Mouse (Mus musculus): ENCODE measurements around the gene Erc2.
"Not testable (repeated sequence)": the region's sequence is repeated elsewhere in the genome, so short reads cannot be mapped to it uniquely, and the experiment has no call there.

The Erc2 gene

GRCm38 (mm10) chr14:27832196-27832595 is 210.0 kb downstream of the Erc2 start:
- no peak for DNase-seq (ENCODE audit: low spot score in 2 of 2)

GRCm38 (mm10) chr14:27835351-27835750 is 213.1 kb downstream of the Erc2 start:
- no peak for DNase-seq (ENCODE audit: low spot score in 2 of 2)

GRCm38 (mm10) chr14:27837601-27838105 is 215.4 kb downstream of the Erc2 start:
- no peak for DNase-seq (ENCODE audit: low spot score in 2 of 2)

- no peak for DNase-seq (ENCODE audit: low spot score in 2 of 2)
Measured at GRCm38 (mm10) chr14:27840120-27840519, 217.9 kb downstream of the Erc2 start.

- DNase-seq (ENCODE audit: low spot score in 2 of 2) = peak; percentile 57 to 77
Measured at GRCm38 (mm10) chr14:27846875-27847274, 224.6 kb downstream of the Erc2 start.

GRCm38 (mm10) chr14:27847291-27847690 is 225.1 kb downstream of the Erc2 start:
- DNase-seq (ENCODE audit: low spot score in 2 of 2) = no peak

- no peak for DNase-seq (ENCODE audit: low spot score in 2 of 2)
Measured at GRCm38 (mm10) chr14:27851231-27851630, 229.0 kb downstream of the Erc2 start.

- DNase-seq (ENCODE audit: low spot score in 2 of 2) = no peak
Measured at GRCm38 (mm10) chr14:27852606-27853005, 230.4 kb downstream of the Erc2 start.

- peak; percentile 34 to 61 for DNase-seq (ENCODE audit: low spot score in 2 of 2)
Measured at GRCm38 (mm10) chr14:27860371-27861046, 238.3 kb downstream of the Erc2 start.

GRCm38 (mm10) chr14:27862299-27862698 is 240.1 kb downstream of the Erc2 start:
- no peak for DNase-seq (ENCODE audit: low spot score in 2 of 2)

GRCm38 (mm10) chr14:27867386-27867785 is 245.2 kb downstream of the Erc2 start:
- DNase-seq (ENCODE audit: low spot score in 2 of 2) = peak; percentile 47 to 58

GRCm38 (mm10) chr14:27873619-27874018 is 251.4 kb downstream of the Erc2 start:
- DNase-seq (ENCODE audit: low spot score in 2 of 2) = no peak

- peak; percentile 45 to 71 for DNase-seq (ENCODE audit: low spot score in 2 of 2)
Measured at GRCm38 (mm10) chr14:27875991-27876411, 253.8 kb downstream of the Erc2 start.

- DNase-seq (ENCODE audit: low spot score in 2 of 2) = no peak
Measured at GRCm38 (mm10) chr14:27881972-27882371, 259.7 kb downstream of the Erc2 start.

- not testable (repeated sequence) for DNase-seq (ENCODE audit: low spot score in 2 of 2)
Measured at GRCm38 (mm10) chr14:27886337-27886736, 264.1 kb downstream of the Erc2 start.

- no peak for DNase-seq (ENCODE audit: low spot score in 2 of 2)
Measured at GRCm38 (mm10) chr14:27887488-27887887, 265.3 kb downstream of the Erc2 start.

GRCm38 (mm10) chr14:27889650-27890049 is 267.4 kb downstream of the Erc2 start:
- DNase-seq (ENCODE audit: low spot score in 2 of 2) = no peak

- DNase-seq (ENCODE audit: low spot score in 2 of 2) = no peak
Measured at GRCm38 (mm10) chr14:27892416-27892815, 270.2 kb downstream of the Erc2 start.

- no peak for DNase-seq (ENCODE audit: low spot score in 2 of 2)
Measured at GRCm38 (mm10) chr14:27901772-27902171, 279.5 kb downstream of the Erc2 start.

GRCm38 (mm10) chr14:27921656-27922373 is 299.6 kb downstream of the Erc2 start:
- no peak for DNase-seq (ENCODE audit: low spot score in 2 of 2)

- DNase-seq (ENCODE audit: low spot score in 2 of 2) = no peak
Measured at GRCm38 (mm10) chr14:27927369-27927768, 305.1 kb downstream of the Erc2 start.

GRCm38 (mm10) chr14:27933533-27933932 is 311.3 kb downstream of the Erc2 start:
- DNase-seq (ENCODE audit: low spot score in 2 of 2) = no peak

GRCm38 (mm10) chr14:27935714-27936113 is 313.5 kb downstream of the Erc2 start:
- no peak for DNase-seq (ENCODE audit: low spot score in 2 of 2)
